Mouse (Mus musculus) myocyte (in vitro differentiated cells): ENCODE data around the gene BC048403. TPM values are rescaled to one million over a fixed set of nuclear protein-coding genes. Genes with fewer than 3 reads are reported as not detected.
"Not testable (repeated sequence)": the region's sequence is repeated elsewhere in the genome, so short reads cannot be mapped to it uniquely, and the experiment has no call there.

ENCODE experiments used
- H3K27me3 ChIP-seq: one replicate; pipeline ENCODE4 v1.6.1; 2011; ENCODE audit not compliant: control insufficient read depth, insufficient read depth, insufficient read length
- H3K36me3 ChIP-seq: one replicate; pipeline ENCODE4 v1.6.1; 2011; ENCODE audit not compliant: control insufficient read depth, insufficient read depth
- H3K4me2 ChIP-seq: one replicate; pipeline ENCODE4 v1.6.1; 2011; ENCODE audit warnings: low read depth, control low read depth
- H3K4me3 ChIP-seq: one replicate; pipeline ENCODE4 v1.5.1; 2011; ENCODE audit warnings: mild to moderate bottlenecking, control low read depth, moderate library complexity
- H3K79me2 ChIP-seq: one replicate; pipeline ENCODE4 v1.6.1; 2011; ENCODE audit not compliant: control insufficient read depth, insufficient read depth
- H3ac ChIP-seq: one replicate; pipeline ENCODE4 v1.6.1; 2011; ENCODE audit not compliant: control insufficient read depth, insufficient read length
- CEBPB ChIP-seq: IDR thresholded peaks from 2 replicates; pipeline ENCODE4 v1.6.1; 2011; ENCODE audit warnings: mild to moderate bottlenecking, moderate library complexity; ENCODE audit not compliant: poor library complexity, insufficient read depth, severe bottlenecking
- E2F4 ChIP-seq: IDR thresholded peaks from one replicate; pipeline ENCODE4 v1.6.1; 2011; ENCODE audit warnings: mild to moderate bottlenecking, control low read depth, moderate library complexity; ENCODE audit not compliant: insufficient read depth
- MAX ChIP-seq: IDR thresholded peaks from one replicate; pipeline ENCODE4 v1.6.1; 2011; ENCODE audit warnings: low read depth, mild to moderate bottlenecking, control low read depth
- MYOD1 ChIP-seq, 3 experiments: IDR thresholded peaks; one replicate each; pipeline ENCODE4 v1.6.1; 2011; ENCODE audit warnings: control low read depth in 2 of 3, low read depth in 2 of 3, mild to moderate bottlenecking in 2 of 3, moderate library complexity in 1 of 3; ENCODE audit not compliant: insufficient read length in 2 of 3, control insufficient read depth in 1 of 3
- MYOG ChIP-seq, 3 experiments: IDR thresholded peaks; one replicate each; pipeline ENCODE4 v1.6.1; 2011; ENCODE audit warnings: control low read depth in 2 of 3, low read depth in 2 of 3, mild to moderate bottlenecking in 2 of 3; ENCODE audit not compliant: insufficient read length in 2 of 3, control insufficient read depth in 1 of 3, insufficient read depth in 1 of 3
- POLR2A ChIP-seq: IDR thresholded peaks from one replicate; pipeline ENCODE4 v1.6.1; 2011; ENCODE audit warnings: low read depth, mild to moderate bottlenecking, control low read depth, moderate library complexity; ENCODE audit not compliant: insufficient read length
- POLR2AphosphoS2 ChIP-seq: IDR thresholded peaks from one replicate; pipeline ENCODE4 v1.6.1; 2011; ENCODE audit warnings: low read depth, control low read depth; ENCODE audit not compliant: insufficient read length
- REST ChIP-seq: IDR thresholded peaks from one replicate; pipeline ENCODE4 v1.6.1; 2011; ENCODE audit warnings: mild to moderate bottlenecking, control low read depth, moderate library complexity; ENCODE audit not compliant: insufficient read depth, insufficient read length
- SRF ChIP-seq: IDR thresholded peaks from one replicate; pipeline ENCODE4 v1.6.1; 2011; ENCODE audit warnings: low read depth; ENCODE audit not compliant: control insufficient read depth, insufficient read length
- TCF12 ChIP-seq: IDR thresholded peaks from one replicate; pipeline ENCODE4 v1.6.1; 2011; ENCODE audit warnings: mild to moderate bottlenecking, control low read depth; ENCODE audit not compliant: poor library complexity, insufficient read depth, severe bottlenecking
- TCF3 ChIP-seq: IDR thresholded peaks from one replicate; pipeline ENCODE4 v1.6.1; 2011; ENCODE audit warnings: low read depth, control low read depth; ENCODE audit not compliant: insufficient read length
- USF1 ChIP-seq: IDR thresholded peaks from one replicate; pipeline ENCODE4 v1.6.1; 2011; ENCODE audit warnings: low read depth, mild to moderate bottlenecking, control low read depth, moderate library complexity
- polyA plus RNA-seq: library from polyadenylated mRNA; unstranded; fragments of >200 nt; fragmentation: generic; extraction: Trizol; gene quantifications from one replicate; pipeline ENCODE4 v1.2.1, GENCODE M21; 2012; ENCODE audit warnings: missing spikeins

BC048403 gene
- polyA plus RNA-seq, 1 experiment: 2.8 TPM

DNA sequence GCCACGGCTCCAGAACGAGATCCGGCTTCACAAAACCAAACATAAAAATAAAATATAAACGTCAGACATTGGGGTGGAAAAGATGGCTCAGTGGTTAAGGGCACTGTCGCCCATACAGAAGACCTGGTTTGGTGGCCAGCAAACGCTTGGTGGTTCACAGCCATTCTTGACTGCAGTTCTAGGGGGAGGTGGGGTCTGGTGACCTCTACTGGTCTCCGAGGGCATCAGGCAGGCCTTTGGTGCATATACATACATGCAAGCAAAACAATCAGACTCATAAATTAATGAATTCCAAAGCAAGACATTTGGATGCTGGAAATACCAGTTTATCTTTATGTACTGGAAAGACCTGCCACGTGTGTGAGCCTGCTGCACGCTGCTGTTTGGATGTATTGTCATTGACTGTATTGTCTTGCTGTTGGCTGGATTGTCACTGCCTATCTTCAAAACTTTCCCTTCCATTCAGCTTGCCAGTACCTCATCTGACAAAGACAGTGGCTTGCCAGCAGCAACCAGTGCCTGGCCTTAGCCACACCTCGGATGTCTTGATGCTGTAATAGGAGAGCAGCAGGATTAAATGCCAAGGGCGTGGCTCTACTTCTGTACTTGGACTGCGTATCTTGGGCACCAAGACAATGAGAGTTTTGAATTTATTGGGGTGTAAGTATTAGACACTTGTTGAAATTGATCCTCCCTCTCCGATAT lies 24.9 kb downstream of the BC048403 start:
- TF ChIP-seq CEBPB: no peak
- TF ChIP-seq POLR2AphosphoS2: no peak
- H3ac ChIP-seq: no peak overlapping the region
- no peaks in the 10 kb centered on the region for H3K27me3 ChIP-seq
- H3K4me2 ChIP-seq: no peak overlapping the region
- no peaks in the 10 kb centered on the region for H3K36me3 ChIP-seq
- H3K4me3 ChIP-seq: no peak overlapping the region
- H3K79me2 ChIP-seq: no peaks in the 10 kb centered on the region

DNA sequence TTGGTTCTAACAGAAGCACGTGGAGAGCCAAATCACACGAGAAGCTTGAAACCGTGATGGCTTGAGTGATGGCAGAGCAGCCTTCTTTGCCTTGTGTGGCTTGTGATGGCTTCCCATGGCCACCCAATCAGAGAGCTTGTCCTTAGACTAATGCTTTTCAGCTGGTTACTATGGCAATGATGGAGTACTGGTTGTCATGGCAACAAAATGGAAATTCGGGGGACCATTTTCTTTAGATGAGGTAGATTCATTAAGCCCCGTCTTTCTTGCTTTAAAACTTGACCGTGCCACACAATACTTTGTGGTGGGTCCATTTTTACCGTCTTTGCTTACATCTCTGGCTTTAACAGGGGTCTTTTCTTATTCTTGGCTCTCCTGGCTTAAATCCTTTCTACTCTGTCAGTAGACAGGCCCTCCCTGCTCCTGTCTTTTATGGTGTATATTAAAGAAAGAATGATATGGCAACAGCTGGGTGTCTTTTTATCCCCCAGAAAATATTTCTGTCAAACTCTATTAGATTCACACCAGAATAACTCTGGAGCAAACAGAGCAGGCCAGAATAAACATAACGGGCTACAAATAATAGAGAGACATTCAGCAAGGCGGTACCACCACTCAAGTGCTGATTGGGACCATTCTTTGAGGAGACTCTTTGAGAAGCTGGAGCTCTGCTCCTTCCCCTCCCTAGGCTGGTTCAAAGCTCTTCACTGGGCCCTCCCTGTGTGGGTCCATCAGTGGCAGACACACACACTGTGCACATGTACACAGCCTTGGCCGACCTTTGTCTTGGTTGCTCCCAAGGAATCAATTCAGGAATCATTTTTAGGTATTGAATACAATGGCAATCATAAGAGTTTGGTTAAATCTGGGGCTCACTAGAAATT lies 25.7 kb downstream of the BC048403 start:
- no peak overlapping the region for H3K4me2 ChIP-seq
- H3ac ChIP-seq: no peak overlapping the region
- TF ChIP-seq SRF (no peak), REST (no peak), POLR2AphosphoS2 (no peak)
- H3K79me2 ChIP-seq: no peaks in the 10 kb centered on the region
- H3K27me3 ChIP-seq: no peaks in the 10 kb centered on the region
- H3K4me3 ChIP-seq: no peak overlapping the region
- H3K36me3 ChIP-seq: no peaks in the 10 kb centered on the region

GRCm38 (mm10) chr10:121767295-121767694 lies 27.6 kb downstream of the BC048403 start:
- H3K79me2 ChIP-seq, H3K4me2 ChIP-seq, H3K4me3 ChIP-seq, H3K27me3 ChIP-seq, H3ac ChIP-seq, H3K36me3 ChIP-seq: not testable (repeated sequence)

- no peaks in the 10 kb centered on the region for H3K36me3 ChIP-seq
- no peak overlapping the region for H3K4me2 ChIP-seq
- H3ac ChIP-seq: no peak overlapping the region
- no peak for TF ChIP-seq POLR2AphosphoS2
- TF ChIP-seq E2F4: no peak
- no peak for TF ChIP-seq MYOG (IDR thresholded peaks at IDR 0.05; ENCODE audit: control insufficient read depth in 1 of 3, insufficient read depth in 1 of 3, insufficient read length in 2 of 3, low read depth in 2 of 3)
- TF ChIP-seq CEBPB: no peak
- TF ChIP-seq MYOD1 (IDR thresholded peaks at IDR 0.05; ENCODE audit: control insufficient read depth in 1 of 3, insufficient read length in 2 of 3, low read depth in 2 of 3): no peak
- no peak for TF ChIP-seq MAX
- TF ChIP-seq REST: no peak
- no peak for TF ChIP-seq POLR2A
- TF ChIP-seq TCF12: no peak
- TF ChIP-seq USF1: no peak
- no peak for TF ChIP-seq TCF3
- no peak for TF ChIP-seq SRF
- no peaks in the 10 kb centered on the region for H3K27me3 ChIP-seq
- no peak overlapping the region for H3K4me3 ChIP-seq
- H3K79me2 ChIP-seq: no peaks in the 10 kb centered on the region
Observed at GRCm38 (mm10) chr10:121769711-121770110, 30.0 kb downstream of the BC048403 start.

DNA sequence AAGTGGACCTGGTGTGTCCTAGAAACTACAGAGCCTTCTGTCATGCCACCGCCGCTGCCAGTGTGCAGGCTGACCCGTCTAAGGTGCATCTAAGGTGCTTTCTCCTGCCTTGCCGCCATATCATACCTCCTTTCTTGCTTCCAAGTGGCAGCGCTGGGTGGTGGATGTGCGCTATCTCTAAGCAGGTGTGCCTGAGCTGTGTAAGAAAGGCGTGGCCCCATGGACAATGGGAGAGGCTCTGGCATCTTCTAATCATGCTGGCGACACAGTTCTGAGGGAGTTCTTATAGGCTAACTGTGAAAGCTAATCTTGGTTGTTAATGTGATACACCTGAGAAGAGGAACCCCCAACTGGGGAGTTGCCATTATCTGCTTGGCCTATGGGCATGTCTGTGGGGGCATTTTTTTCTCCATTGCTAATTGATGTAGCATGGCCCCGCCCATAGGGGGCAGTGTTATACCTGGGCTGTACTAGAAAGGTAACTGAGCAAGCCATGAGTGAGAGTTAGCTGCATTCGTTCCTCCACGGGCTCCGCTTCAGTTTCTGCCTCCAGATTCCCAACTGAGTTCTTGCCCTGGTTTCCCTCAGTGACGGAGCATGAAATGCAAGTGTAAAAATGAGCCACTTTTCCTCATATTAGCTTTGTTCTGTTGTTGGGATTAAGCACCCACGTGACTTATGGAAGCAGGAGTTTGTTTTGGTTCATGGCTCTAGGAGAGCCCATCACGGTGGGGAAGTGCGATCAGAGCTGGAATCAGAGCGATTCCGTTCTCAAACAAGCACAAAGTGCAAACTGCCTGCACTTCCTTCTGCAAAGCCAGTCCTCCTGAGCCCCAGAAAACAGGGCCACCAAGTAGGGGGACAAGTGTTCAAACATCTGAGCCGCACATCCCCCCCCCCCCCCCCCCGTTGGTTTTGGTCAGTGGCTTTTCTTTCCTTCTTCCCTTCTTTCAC lies 31.2 kb downstream of the BC048403 start:
- Histone ChIP-seq H3K27me3 (no peaks in the 10 kb centered on the region), H3K36me3 (no peaks in the 10 kb centered on the region), H3K79me2 (no peaks in the 10 kb centered on the region), H3K4me2 (no peak overlapping the region), H3ac (no peak overlapping the region), H3K4me3 (no peak overlapping the region)
- TF ChIP-seq MYOG (IDR thresholded peaks at IDR 0.05; ENCODE audit: control insufficient read depth in 1 of 3, insufficient read depth in 1 of 3, insufficient read length in 2 of 3, low read depth in 2 of 3) (no peak), TCF12 (no peak), USF1 (no peak), E2F4 (no peak), MAX (no peak), SRF (no peak), MYOD1 (IDR thresholded peaks at IDR 0.05; ENCODE audit: control insufficient read depth in 1 of 3, insufficient read length in 2 of 3, low read depth in 2 of 3) (no peak), CEBPB (no peak), TCF3 (no peak), POLR2AphosphoS2 (no peak), REST (no peak), POLR2A (no peak)
